Mouse (Mus musculus): Measurements from ENCODE around the gene Dctpp1. TPM values are rescaled to one million over a fixed set of nuclear protein-coding genes. Genes with fewer than 3 reads are reported as not detected.

The Dctpp1 gene
- polyA plus RNA-seq, 1 experiment from 2014 or later: 159 TPM

DNA sequence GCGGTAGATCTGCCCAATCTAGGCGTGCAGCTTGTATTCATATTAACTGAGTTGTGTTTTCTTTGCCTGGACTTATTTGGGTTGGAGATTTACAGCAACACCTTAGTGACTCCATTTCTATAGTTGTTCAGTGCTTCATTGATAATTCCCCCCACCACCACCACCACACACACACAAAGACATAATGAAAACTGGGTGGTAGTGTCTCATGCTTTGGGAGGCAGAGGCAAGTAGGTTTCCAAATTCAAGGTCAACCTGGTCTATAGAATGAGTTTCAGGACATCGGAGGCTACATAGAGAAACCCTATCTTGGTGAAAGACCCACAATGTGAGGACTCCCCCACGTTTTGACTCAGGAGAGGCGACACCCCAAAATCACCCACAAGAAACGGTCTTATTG lies 35.9 kb downstream of the Dctpp1 start:
- Histone ChIP-seq H3K27me3 (no peaks in the 10 kb centered on the region), H3K4me1 (peaks cover 4% of the 10 kb centered on the region; the same call in 1 of the 2 replicates), H3K36me3 (no peaks in the 10 kb centered on the region; the same call in 1 of the 2 replicates), H3K4me2 (replicated peaks) (no peak overlapping the region), H3K27ac (replicated peaks) (no peak overlapping the region), H3K9me3 (no peaks in the 10 kb centered on the region), H3K4me3 (no peak overlapping the region), H3K9ac (replicated peaks) (no peak overlapping the region)
- 94% methylated on average over 6 of the region's 6 CpGs for WGBS
- ATAC-seq (replicated peaks): no peak

DNA sequence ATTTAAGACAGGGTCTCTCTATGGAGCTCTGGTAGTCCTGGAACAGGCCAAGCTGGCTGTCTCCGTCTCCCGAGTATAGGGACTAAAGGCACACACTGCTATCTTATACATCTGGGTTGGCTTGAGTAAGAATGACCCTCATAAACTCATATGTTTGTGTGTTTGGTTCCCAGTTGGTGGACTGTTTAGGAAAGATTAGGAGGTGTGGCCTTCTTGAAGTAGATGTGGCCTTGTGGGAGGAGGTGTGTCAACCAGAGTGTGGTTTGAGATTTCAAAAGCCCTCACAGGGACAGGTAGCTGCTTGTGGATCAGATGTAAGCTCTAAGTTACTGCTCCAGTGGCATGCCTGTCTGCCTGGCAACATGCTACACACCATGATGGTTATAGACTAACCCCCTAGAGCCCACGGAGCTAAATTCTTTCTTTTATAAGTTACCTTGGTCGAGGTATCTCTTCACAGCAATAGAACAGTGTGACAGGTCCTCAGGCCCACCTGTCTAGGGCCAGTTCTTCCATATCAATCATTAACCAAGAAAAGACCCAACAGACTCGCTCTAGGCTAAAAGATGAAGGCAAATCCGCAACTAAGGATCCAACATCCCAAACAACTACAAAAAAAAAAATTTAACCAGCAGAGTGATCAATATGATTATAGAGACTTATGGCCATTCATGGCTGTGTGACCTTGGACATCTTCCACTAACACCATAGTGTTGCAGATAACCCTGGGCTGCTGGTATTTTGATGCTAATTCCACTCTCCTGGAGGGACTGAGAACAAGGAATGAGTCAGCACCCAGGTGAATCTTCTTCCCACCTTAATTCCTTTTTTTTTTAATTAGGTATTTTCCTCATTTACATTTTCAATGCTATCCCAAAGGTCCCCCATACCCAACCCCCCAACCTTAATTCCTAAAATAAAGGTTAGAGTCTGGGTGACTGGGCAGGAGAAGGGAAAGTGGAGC lies 36.7 kb downstream of the Dctpp1 start:
- Histone ChIP-seq H3K4me1 (no peaks in the 10 kb centered on the region), H3K27ac (replicated peaks) (no peak overlapping the region), H3K36me3 (no peaks in the 10 kb centered on the region), H3K9ac (replicated peaks) (no peak overlapping the region), H3K4me2 (replicated peaks) (no peak overlapping the region), H3K4me3 (no peak overlapping the region), H3K27me3 (no peaks in the 10 kb centered on the region), H3K9me3 (no peaks in the 10 kb centered on the region)
- no peak for ATAC-seq (replicated peaks)
- 86% methylated on average over 6 of the region's 6 CpGs for WGBS

- over 99% methylated on average over 3 of the region's 3 CpGs for WGBS
- no peaks in the 10 kb centered on the region for H3K4me1 ChIP-seq
- ATAC-seq (replicated peaks): no peak
These were observed 37.4 kb downstream of the Dctpp1 start for GRCm38 (mm10) chr7:127223106-127223505.

GRCm38 (mm10) chr7:127220440-127220839 lies 40.1 kb downstream of the Dctpp1 start:
- no peak overlapping the region for H3K4me3 ChIP-seq
- H3K4me2 ChIP-seq (replicated peaks): no peak overlapping the region
- H3K27me3 ChIP-seq: no peaks in the 10 kb centered on the region
- 87% methylated on average over 6 of the region's 6 CpGs for WGBS
- no peaks in the 10 kb centered on the region for H3K9me3 ChIP-seq
- H3K36me3 ChIP-seq: no peaks in the 10 kb centered on the region
- no peak overlapping the region for H3K27ac ChIP-seq (replicated peaks)
- no peaks in the 10 kb centered on the region for H3K4me1 ChIP-seq
- no peak for ATAC-seq (replicated peaks)
- H3K9ac ChIP-seq (replicated peaks): no peak overlapping the region

More at GRCm38 (mm10) chr7:127223106-127223505, 37.4 kb downstream of the Dctpp1 start:
- H3K9ac ChIP-seq (replicated peaks): no peak overlapping the region
- H3K27ac ChIP-seq (replicated peaks): no peak overlapping the region
- H3K27me3 ChIP-seq: no peaks in the 10 kb centered on the region
- no peaks in the 10 kb centered on the region for H3K9me3 ChIP-seq
- no peaks in the 10 kb centered on the region for H3K36me3 ChIP-seq
- H3K4me2 ChIP-seq (replicated peaks): no peak overlapping the region
- H3K4me3 ChIP-seq: no peak overlapping the region

DNA sequence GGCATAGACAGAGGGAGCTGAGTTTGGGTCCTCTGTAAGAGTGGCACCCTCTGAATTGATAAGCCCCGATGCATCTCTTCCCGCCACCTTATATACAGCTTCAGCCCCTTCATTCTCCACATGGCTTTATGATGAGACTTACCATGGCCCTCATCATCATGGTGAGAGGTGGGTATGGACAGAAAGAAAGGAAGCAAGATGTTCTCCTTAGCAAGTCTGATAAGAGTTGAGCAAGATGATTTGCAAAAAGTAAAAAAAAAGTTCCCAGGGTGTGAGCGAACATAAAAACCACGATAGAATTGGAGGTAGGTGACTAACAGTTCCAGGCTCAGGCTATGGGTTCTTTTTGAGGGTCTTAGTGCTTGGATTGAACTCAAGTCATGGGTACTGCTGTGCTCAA lies 41.8 kb downstream of the Dctpp1 start:
- Histone ChIP-seq H3K9me3 (no peaks in the 10 kb centered on the region), H3K4me3 (no peak overlapping the region), H3K27me3 (no peaks in the 10 kb centered on the region), H3K36me3 (no peaks in the 10 kb centered on the region), H3K4me2 (replicated peaks) (no peak overlapping the region), H3K4me1 (peaks cover 3% of the 10 kb centered on the region; the same call in 1 of the 2 replicates), H3K9ac (replicated peaks) (no peak overlapping the region), H3K27ac (replicated peaks) (no peak overlapping the region)
- WGBS: 90% methylated on average over 4 of the region's 4 CpGs
- no peak for ATAC-seq (replicated peaks)

GRCm38 (mm10) chr7:127217901-127218642 lies 42.4 kb downstream of the Dctpp1 start:
- no peaks in the 10 kb centered on the region for H3K9me3 ChIP-seq
- no peak overlapping the region for H3K4me3 ChIP-seq
- H3K9ac ChIP-seq (replicated peaks): no peak overlapping the region
- 85% methylated on average over 10 of the region's 10 CpGs for WGBS
- H3K27ac ChIP-seq (replicated peaks): no peak overlapping the region
- peaks cover 3% of the 10 kb centered on the region; the same call in 1 of the 2 replicates for H3K4me1 ChIP-seq
- no peaks in the 10 kb centered on the region for H3K36me3 ChIP-seq
- H3K27me3 ChIP-seq: no peaks in the 10 kb centered on the region
- ATAC-seq (replicated peaks): no peak
- no peak overlapping the region for H3K4me2 ChIP-seq (replicated peaks)

GRCm38 (mm10) chr7:127217475-127217874 lies 43.0 kb downstream of the Dctpp1 start:
- no peaks in the 10 kb centered on the region for H3K9me3 ChIP-seq
- H3K4me2 ChIP-seq (replicated peaks): no peak overlapping the region
- no peak for ATAC-seq (replicated peaks)
- peaks cover 3% of the 10 kb centered on the region; the same call in 1 of the 2 replicates for H3K4me1 ChIP-seq
- H3K36me3 ChIP-seq: no peaks in the 10 kb centered on the region
- 88% methylated on average over 6 of the region's 6 CpGs for WGBS
- H3K27ac ChIP-seq (replicated peaks): no peak overlapping the region
- no peak overlapping the region for H3K9ac ChIP-seq (replicated peaks)
- no peak overlapping the region for H3K4me3 ChIP-seq
- H3K27me3 ChIP-seq: no peaks in the 10 kb centered on the region

- no peaks in the 10 kb centered on the region for H3K36me3 ChIP-seq
- no peak overlapping the region for H3K4me2 ChIP-seq (replicated peaks)
- no peak for ATAC-seq (replicated peaks)
- H3K9me3 ChIP-seq: no peaks in the 10 kb centered on the region
- H3K4me3 ChIP-seq: no peak overlapping the region
- no peak overlapping the region for H3K9ac ChIP-seq (replicated peaks)
- H3K27ac ChIP-seq (replicated peaks): no peak overlapping the region
- 82% methylated on average over 5 of the region's 5 CpGs for WGBS
- no peaks in the 10 kb centered on the region for H3K27me3 ChIP-seq
- H3K4me1 ChIP-seq: peaks cover 3% of the 10 kb centered on the region; the same call in 1 of the 2 replicates
These were observed 44.2 kb downstream of the Dctpp1 start for GRCm38 (mm10) chr7:127216307-127216706.

GRCm38 (mm10) chr7:127214981-127215871 lies 45.3 kb downstream of the Dctpp1 start:
- ATAC-seq (replicated peaks): 0 out of 2 replicates have a peak, but pooled peaks have one; percentile 29
- Histone ChIP-seq H3K36me3 (no peaks in the 10 kb centered on the region), H3K27ac (replicated peaks) (no peak overlapping the region), H3K27me3 (no peaks in the 10 kb centered on the region), H3K4me1 (peaks cover 3% of the 10 kb centered on the region; the same call in 1 of the 2 replicates), H3K4me2 (replicated peaks) (peak overlapping the region; percentile 37), H3K9ac (replicated peaks) (no peak overlapping the region), H3K9me3 (no peaks in the 10 kb centered on the region), H3K4me3 (peak overlapping the region; percentile 23)
- WGBS: 27% methylated on average over 33 of the region's 33 CpGs

DNA sequence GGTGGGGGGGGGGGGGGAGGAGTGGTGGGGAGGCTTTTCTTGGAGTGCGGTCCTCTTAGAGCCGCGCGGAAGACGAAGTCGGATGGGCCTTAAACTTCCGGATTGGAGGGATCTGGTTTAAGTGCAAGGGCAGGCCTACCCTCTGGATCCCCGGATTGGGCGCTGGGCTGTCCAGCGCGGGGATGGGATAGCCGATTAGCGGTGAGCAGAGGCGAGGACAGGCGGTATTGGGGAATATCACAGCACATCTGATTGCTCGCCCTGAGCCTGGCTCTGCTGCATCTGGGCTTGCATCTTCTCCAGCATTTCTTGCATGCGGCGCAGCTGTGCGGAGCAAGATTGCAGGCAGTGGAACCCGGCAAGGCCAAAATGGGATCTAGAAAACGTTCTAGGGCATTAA lies 46.0 kb downstream of the Dctpp1 start:
- no peak overlapping the region for H3K4me2 ChIP-seq (replicated peaks)
- no peak overlapping the region for H3K4me3 ChIP-seq
- no peak overlapping the region for H3K9ac ChIP-seq (replicated peaks)
- WGBS: 39% methylated on average over 21 of the region's 21 CpGs
- no peaks in the 10 kb centered on the region for H3K9me3 ChIP-seq
- ATAC-seq (replicated peaks): no peak
- no peaks in the 10 kb centered on the region for H3K36me3 ChIP-seq
- H3K4me1 ChIP-seq: peaks cover 7% of the 10 kb centered on the region
- H3K27ac ChIP-seq (replicated peaks): no peak overlapping the region
- H3K27me3 ChIP-seq: no peaks in the 10 kb centered on the region

DNA sequence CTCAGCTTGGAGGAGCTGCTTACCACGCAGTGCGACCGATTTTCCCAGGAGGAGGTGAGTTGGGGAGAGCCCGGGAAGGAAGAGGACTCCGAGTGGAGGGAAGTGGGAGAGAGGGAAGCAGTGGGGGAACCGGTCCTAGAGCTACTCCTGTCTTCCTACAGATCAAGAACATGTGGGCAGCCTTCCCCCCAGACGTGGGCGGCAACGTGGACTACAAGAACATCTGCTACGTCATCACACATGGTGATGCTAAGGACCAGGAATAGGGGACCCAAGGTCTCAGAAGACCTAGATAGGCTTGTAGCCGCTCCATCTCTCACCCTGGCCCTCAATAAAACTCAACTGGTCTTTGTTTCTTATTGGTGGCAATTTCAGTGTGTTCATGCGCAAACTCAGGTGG lies 46.6 kb downstream of the Dctpp1 start:
- peaks cover 11% of the 10 kb centered on the region for H3K4me1 ChIP-seq
- no peak for ATAC-seq (replicated peaks)
- no peak overlapping the region for H3K27ac ChIP-seq (replicated peaks)
- no peak overlapping the region for H3K4me3 ChIP-seq
- H3K36me3 ChIP-seq: no peaks in the 10 kb centered on the region
- 58% methylated on average over 12 of the region's 12 CpGs for WGBS
- no peaks in the 10 kb centered on the region for H3K9me3 ChIP-seq
- H3K27me3 ChIP-seq: no peaks in the 10 kb centered on the region
- H3K4me2 ChIP-seq (replicated peaks): no peak overlapping the region
- H3K9ac ChIP-seq (replicated peaks): no peak overlapping the region

Data from forebrain, embryonic 15.5 days (tissue).